ENCODE assay signal across 11 mouse cellular contexts in the genomic region with DNA sequence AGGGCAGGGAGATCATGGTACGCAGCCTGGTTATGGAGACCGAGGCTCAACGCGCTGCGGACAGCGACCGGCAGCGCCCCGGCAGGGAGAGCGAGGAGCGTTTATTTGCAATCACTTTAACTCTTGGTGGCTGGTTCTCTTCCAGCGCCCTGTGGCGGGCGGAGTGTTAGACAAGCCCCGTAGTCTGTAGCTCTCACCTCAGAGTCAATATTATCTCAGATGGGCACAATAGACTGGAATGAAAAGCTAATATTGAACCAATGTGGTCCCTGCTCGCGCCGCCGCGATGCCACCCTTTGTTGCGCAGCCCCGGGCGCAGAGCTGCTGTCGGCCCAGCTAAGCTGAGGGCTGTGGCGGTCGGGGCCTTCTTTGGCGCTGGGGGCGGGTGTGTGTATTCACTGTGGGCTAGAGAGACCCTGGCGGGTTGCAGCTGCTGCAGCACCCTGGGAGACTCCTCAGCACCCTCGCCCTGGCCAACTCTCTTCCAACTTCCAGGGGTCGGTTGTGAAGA. TPM values are rescaled to one million over a fixed set of nuclear protein-coding genes. Genes with fewer than 3 reads are reported as not detected.
A peak's percentile ranks its signal among the peaks of the same experiment; 100 is the strongest.
DNase-seq lines count a peak whose midpoint lies in the region; ATAC-seq and TF ChIP-seq lines count a peak whose summit lies in the region.
"Had no signal": no experiment of that assay in that cellular context is flagged by ENCODE, and none has a peak within 500 bp of the region (broad histone marks: within the 10 kb centered on the region; RNA-seq: fewer than 3 reads in every experiment).

No protein-coding gene starts in this region.

- TF ChIP-seq POLR2A in cortical plate, adult 2 months (IDR thresholded peaks at IDR 0.05; ENCODE audit: extremely low read depth, insufficient read depth, low read length), result no peak

- no peak overlapping the region for H3K9ac ChIP-seq in intestine, embryonic 14.5 days (ENCODE audit: low read length)
- H3K9ac ChIP-seq in intestine, postnatal 0 days (ENCODE audit: low read depth, low read length), result no peak overlapping the region
- peak overlapping the region; percentile 38 for H3K9ac ChIP-seq in forebrain, embryonic 15.5 days (replicated peaks)
- H3K9ac ChIP-seq in midbrain, embryonic 11.5 days (ENCODE audit: low read length), result no peak overlapping the region

- no peak overlapping the region; the same call in 1 of the 2 replicates for H3K4me3 ChIP-seq in intestine, embryonic 14.5 days (ENCODE audit: low read depth, low read length)
- no peak overlapping the region for H3K4me3 ChIP-seq in intestine, postnatal 0 days (ENCODE audit: low read depth, low read length)
- H3K4me3 ChIP-seq in cortical plate, adult 2 months (ENCODE audit: insufficient read depth, low read length), result peak overlapping the region; percentile 20; the same call in 1 of the 2 replicates
- peak overlapping the region; percentile 31 for H3K4me3 ChIP-seq in forebrain, embryonic 15.5 days
- H3K4me3 ChIP-seq in midbrain, embryonic 11.5 days (ENCODE audit: low read depth, low read length), result peak overlapping the region; percentile 21

- no peaks in the 10 kb centered on the region for H3K9me3 ChIP-seq in intestine, embryonic 14.5 days (ENCODE audit: control insufficient read depth, low read length)
- H3K9me3 ChIP-seq in intestine, postnatal 0 days (ENCODE audit: control insufficient read depth), result no peaks in the 10 kb centered on the region
- no peaks in the 10 kb centered on the region for H3K9me3 ChIP-seq in forebrain, embryonic 15.5 days
- H3K9me3 ChIP-seq in midbrain, embryonic 11.5 days (ENCODE audit: control insufficient read depth, low read length), result no peaks in the 10 kb centered on the region

- H3K4me2 ChIP-seq in intestine, embryonic 14.5 days (ENCODE audit: low read length), result no peak overlapping the region
- H3K4me2 ChIP-seq in intestine, postnatal 0 days (replicated peaks; ENCODE audit: low read depth), result no peak overlapping the region
- peak overlapping the region; percentile 55 for H3K4me2 ChIP-seq in forebrain, embryonic 15.5 days (replicated peaks)
- peak overlapping the region; percentile 43 for H3K4me2 ChIP-seq in midbrain, embryonic 11.5 days

- H3K36me3 ChIP-seq in intestine, embryonic 14.5 days (ENCODE audit: control insufficient read depth, insufficient read depth, low read length), result no peaks in the 10 kb centered on the region
- H3K36me3 ChIP-seq in intestine, postnatal 0 days (ENCODE audit: control insufficient read depth, insufficient read depth), result no peaks in the 10 kb centered on the region
- no peaks in the 10 kb centered on the region for H3K36me3 ChIP-seq in forebrain, embryonic 15.5 days
- H3K36me3 ChIP-seq in midbrain, embryonic 11.5 days (ENCODE audit: control insufficient read depth, insufficient read depth, low read length), result no peaks in the 10 kb centered on the region

- no peak for TF ChIP-seq CTCF in intestine, postnatal 0 days (IDR thresholded peaks at IDR 0.05; ENCODE audit: low read depth)
- no peak for TF ChIP-seq CTCF in cortical plate, adult 2 months (IDR thresholded peaks at IDR 0.05; ENCODE audit: extremely low read depth, insufficient read depth, low read length)

- peak; percentile 55 for DNase-seq in intestine, embryonic 14.5 days (ENCODE audit: low spot score)
- peak; percentile 95 for DNase-seq in midbrain, embryonic 11.5 days (ENCODE audit: low spot score, missing footprints)
- DNase-seq in adipocyte (ENCODE audit: low spot score), result no peak
- DNase-seq in frontal cortex, postnatal 25 days (ENCODE audit: low spot score in 2 of 2), result no peak
- no peak for DNase-seq in urinary bladder, postnatal 14 days (ENCODE audit: low spot score)
- DNase-seq: adrenal gland, adult 8-10 months; right cerebral cortex, postnatal 25 days had no signal

- no peak overlapping the region for H3K27ac ChIP-seq in intestine, embryonic 14.5 days (ENCODE audit: low read depth)
- no peak overlapping the region for H3K27ac ChIP-seq in intestine, postnatal 0 days (ENCODE audit: low read depth, low read length)
- H3K27ac ChIP-seq in cortical plate, adult 2 months (ENCODE audit: insufficient read depth, low read length), result no peak overlapping the region
- H3K27ac ChIP-seq in forebrain, embryonic 15.5 days (replicated peaks), result no peak overlapping the region
- no peak overlapping the region for H3K27ac ChIP-seq in midbrain, embryonic 11.5 days (ENCODE audit: low read depth, low read length)

- H3K27me3 ChIP-seq in intestine, embryonic 14.5 days (replicated peaks; ENCODE audit: control insufficient read depth, insufficient read depth, low read length), result peaks cover 88% of the 10 kb centered on the region
- peaks cover 77% of the 10 kb centered on the region for H3K27me3 ChIP-seq in intestine, postnatal 0 days (replicated peaks; ENCODE audit: control insufficient read depth, insufficient read depth, low read length)
- H3K27me3 ChIP-seq in forebrain, embryonic 15.5 days, result peaks cover 58% of the 10 kb centered on the region
- peaks cover 79% of the 10 kb centered on the region for H3K27me3 ChIP-seq in midbrain, embryonic 11.5 days (ENCODE audit: control insufficient read depth, insufficient read depth, low read length)

- ATAC-seq in intestine, embryonic 14.5 days (replicated peaks; ENCODE audit: low FRiP score, low TSS enrichment, low read depth), result no peak
- no peak for ATAC-seq in intestine, postnatal 0 days
- ATAC-seq in forebrain, embryonic 15.5 days (replicated peaks), result peak; percentile 20; the same call in 1 of the 2 replicates
- peak; percentile 55; the same call in 1 of the 2 replicates for ATAC-seq in midbrain, embryonic 11.5 days (ENCODE audit: low FRiP score)
- ATAC-seq: inflammation-experienced regulatory T-cells, adult 6 months had no signal

- no peaks in the 10 kb centered on the region for H3K4me1 ChIP-seq in intestine, embryonic 14.5 days (replicated peaks; ENCODE audit: control insufficient read depth, insufficient read depth, low read length)
- no peaks in the 10 kb centered on the region for H3K4me1 ChIP-seq in intestine, postnatal 0 days (replicated peaks; ENCODE audit: control insufficient read depth, insufficient read depth, low read length)
- no peaks in the 10 kb centered on the region for H3K4me1 ChIP-seq in cortical plate, adult 2 months (ENCODE audit: control insufficient read depth, insufficient read depth, low read length)
- peaks cover 33% of the 10 kb centered on the region for H3K4me1 ChIP-seq in forebrain, embryonic 15.5 days
- peaks cover 4% of the 10 kb centered on the region; the same call in 1 of the 2 replicates for H3K4me1 ChIP-seq in midbrain, embryonic 11.5 days (ENCODE audit: control insufficient read depth, insufficient read depth, low read length)

- WGBS in intestine, embryonic 14.5 days, result under 1% methylated on average over 31 of the region's 31 CpGs
- 1% methylated on average over 31 of the region's 31 CpGs for WGBS in intestine, postnatal 0 days
- 2% methylated on average over 31 of the region's 31 CpGs for WGBS in forebrain, embryonic 15.5 days
- WGBS in midbrain, embryonic 11.5 days, result under 1% methylated on average over 31 of the region's 31 CpGs

RNA-seq across cellular contexts. Expression of a gene that starts 6.7 kb away (rescaled TPM):
- polyA plus RNA-seq in intestine, embryonic 14.5 days (2014; fragmentation: Nextera tagmentation; extraction: Ambion mirVana), result not detected in 2 replicates
- not detected in 2 replicates for polyA plus RNA-seq in intestine, postnatal 0 days (2015; fragmentation: Nextera tagmentation; extraction: Ambion mirVana)
- 11.9 and 12.4 TPM in 2 replicates for polyA plus RNA-seq in cortical plate, adult 2 months (2012; rRNA removed)
- polyA plus RNA-seq in forebrain, embryonic 15.5 days (2015; fragmentation: Nextera tagmentation; extraction: Ambion mirVana), result 14.7 and 19.9 TPM in 2 replicates
- 12.1 and 12.2 TPM in 2 replicates for polyA plus RNA-seq in midbrain, embryonic 11.5 days (2014; fragmentation: Nextera tagmentation; extraction: Ambion mirVana)
- polyA plus RNA-seq: inflammation-experienced regulatory T-cells, adult 6 months had no signal

Comparison
In these comparisons a context has a peak if more than half of its experiments do, and no peak if none do; other contexts are left out.
1. ATAC-seq: peak in forebrain, embryonic 15.5 days (single experiment) and midbrain, embryonic 11.5 days (single experiment); none in intestine, embryonic 14.5 days (single experiment) and intestine, postnatal 0 days (single experiment).
2. DNase-seq: peak in intestine, embryonic 14.5 days (single experiment) and midbrain, embryonic 11.5 days (single experiment); none in adipocyte (single experiment), frontal cortex, postnatal 25 days (0 of 2) and urinary bladder, postnatal 14 days (single experiment).
3. H3K4me2 ChIP-seq: peak in forebrain, embryonic 15.5 days (single experiment) and midbrain, embryonic 11.5 days (single experiment); none in intestine, embryonic 14.5 days (single experiment) and intestine, postnatal 0 days (single experiment).
4. H3K4me3 ChIP-seq: peak in cortical plate, adult 2 months (single experiment), forebrain, embryonic 15.5 days (single experiment) and midbrain, embryonic 11.5 days (single experiment); none in intestine, embryonic 14.5 days (single experiment) and intestine, postnatal 0 days (single experiment).
5. RNA of a gene that starts 6.7 kb away (polyA plus RNA-seq): 14.7 to 19.9 TPM in forebrain, embryonic 15.5 days, 11.9 to 12.4 TPM in cortical plate, adult 2 months and 12.1 to 12.2 TPM in midbrain, embryonic 11.5 days; not detected in intestine, embryonic 14.5 days and not detected in intestine, postnatal 0 days; every median in the first group is over 10 times any median in the second.